11 mouse cellular contexts compared by ENCODE assay signal in genomic region chr6:127886916-127887315, GRCm38 (mm10). TPM values are rescaled to one million over a fixed set of nuclear protein-coding genes. Genes with fewer than 3 reads are reported as not detected.
DNase-seq lines count a peak whose midpoint lies in the region; ATAC-seq and TF ChIP-seq lines count a peak whose summit lies in the region.
"Had no signal": no experiment of that assay in that cellular context is flagged by ENCODE, and none has a peak within 500 bp of the region (broad histone marks: within the 10 kb centered on the region; RNA-seq: fewer than 3 reads in every experiment).

No protein-coding gene starts in this region.

- DNase-seq in kidney, postnatal 25 days, result no peak
- DNase-seq in neural tube, embryonic 11.5 days (ENCODE audit: low spot score), result no peak
- DNase-seq in left cerebral cortex, postnatal 10 days (ENCODE audit: extremely low spot score in 1 of 2, low spot score in 2 of 2), result no peak
- DNase-seq in spleen, adult 12 weeks (ENCODE audit: low spot score), result no peak
- DNase-seq: liver, embryonic 13.5 days; thymus, adult 18-20 months had no signal

- no peaks in the 10 kb centered on the region for H3K36me3 ChIP-seq in kidney, embryonic 16.5 days (ENCODE audit: insufficient read depth, low read length)
- no peaks in the 10 kb centered on the region for H3K36me3 ChIP-seq in forebrain, embryonic 13.5 days (ENCODE audit: poor library complexity, severe bottlenecking)
- H3K36me3 ChIP-seq in intestine, postnatal 0 days (ENCODE audit: control insufficient read depth, insufficient read depth), result no peaks in the 10 kb centered on the region
- H3K36me3 ChIP-seq in neural tube, embryonic 11.5 days (ENCODE audit: control insufficient read depth, insufficient read depth, low read length), result no peaks in the 10 kb centered on the region
- H3K36me3 ChIP-seq: liver, embryonic 13.5 days had no signal

- H3K27ac ChIP-seq in kidney, embryonic 16.5 days (ENCODE audit: low read length), result 0 out of 2 replicates have a peak overlapping the region, but pooled peaks have one; percentile 20
- peak overlapping the region; percentile 90 for H3K27ac ChIP-seq in forebrain, embryonic 13.5 days
- H3K27ac ChIP-seq in intestine, postnatal 0 days (ENCODE audit: low read depth, low read length), result no peak overlapping the region
- no peak overlapping the region for H3K27ac ChIP-seq in neural tube, embryonic 11.5 days (ENCODE audit: low read depth, low read length)
- H3K27ac ChIP-seq: liver, embryonic 13.5 days had no signal

- no peaks in the 10 kb centered on the region for H3K27me3 ChIP-seq in kidney, embryonic 16.5 days (ENCODE audit: insufficient read depth, low read length)
- no peaks in the 10 kb centered on the region for H3K27me3 ChIP-seq in forebrain, embryonic 13.5 days
- H3K27me3 ChIP-seq in intestine, postnatal 0 days (replicated peaks; ENCODE audit: control insufficient read depth, insufficient read depth, low read length), result 0 out of 2 replicates have a peak, but pooled peaks cover 8% of the 10 kb centered on the region
- no peaks in the 10 kb centered on the region for H3K27me3 ChIP-seq in neural tube, embryonic 11.5 days (ENCODE audit: control insufficient read depth, insufficient read depth, low read length)

- peaks cover 30% of the 10 kb centered on the region for H3K4me1 ChIP-seq in kidney, embryonic 16.5 days (ENCODE audit: insufficient read depth, low read length)
- H3K4me1 ChIP-seq in forebrain, embryonic 13.5 days, result peaks cover 30% of the 10 kb centered on the region
- no peaks in the 10 kb centered on the region for H3K4me1 ChIP-seq in intestine, postnatal 0 days (replicated peaks; ENCODE audit: control insufficient read depth, insufficient read depth, low read length)
- peaks cover 9% of the 10 kb centered on the region for H3K4me1 ChIP-seq in neural tube, embryonic 11.5 days (ENCODE audit: control insufficient read depth, insufficient read depth, low read length)
- H3K4me1 ChIP-seq: liver, embryonic 13.5 days had no signal

- WGBS in kidney, embryonic 16.5 days, result 5% methylated on average over 7 of the region's 7 CpGs
- WGBS in forebrain, embryonic 13.5 days, result 7% methylated on average over 7 of the region's 7 CpGs
- WGBS in intestine, postnatal 0 days, result 19% methylated on average over 7 of the region's 7 CpGs
- WGBS in neural tube, embryonic 11.5 days, result 9% methylated on average over 6 of the region's 7 CpGs

- H3K4me2 ChIP-seq in kidney, embryonic 16.5 days (replicated peaks; ENCODE audit: low read depth, low read length), result peak overlapping the region; percentile 94
- H3K4me2 ChIP-seq in forebrain, embryonic 13.5 days, result peak overlapping the region; percentile 75
- H3K4me2 ChIP-seq in intestine, postnatal 0 days (replicated peaks; ENCODE audit: low read depth), result peak overlapping the region; percentile 63
- H3K4me2 ChIP-seq in neural tube, embryonic 11.5 days (ENCODE audit: low read depth), result peak overlapping the region; percentile 84

- peak; percentile 73 for ATAC-seq in kidney, embryonic 16.5 days (ENCODE audit: low FRiP score, low TSS enrichment)
- peak; percentile 3; the same call in 1 of the 2 replicates for ATAC-seq in forebrain, embryonic 13.5 days
- no peak for ATAC-seq in intestine, postnatal 0 days
- ATAC-seq in neural tube, embryonic 11.5 days (ENCODE audit: insufficient read depth, low FRiP score, low TSS enrichment), result peak; percentile 56
- ATAC-seq in CD4-positive, CD25-positive, alpha-beta regulatory T cell, adult 4 months, result no peak

- peaks cover 4% of the 10 kb centered on the region; the same call in 1 of the 2 replicates for H3K9me3 ChIP-seq in kidney, embryonic 16.5 days (ENCODE audit: low read length)
- H3K9me3 ChIP-seq in forebrain, embryonic 13.5 days (replicated peaks), result no peaks in the 10 kb centered on the region
- no peaks in the 10 kb centered on the region for H3K9me3 ChIP-seq in intestine, postnatal 0 days (ENCODE audit: control insufficient read depth)
- H3K9me3 ChIP-seq in neural tube, embryonic 11.5 days (ENCODE audit: control insufficient read depth, low read length), result no peaks in the 10 kb centered on the region
- H3K9me3 ChIP-seq: liver, embryonic 13.5 days had no signal

- no peak for TF ChIP-seq CTCF in intestine, postnatal 0 days (IDR thresholded peaks at IDR 0.05; ENCODE audit: low read depth)

- peak overlapping the region; percentile 59 for H3K4me3 ChIP-seq in kidney, embryonic 16.5 days (ENCODE audit: low read length)
- 0 out of 2 replicates have a peak overlapping the region, but pooled peaks have one; percentile 51 for H3K4me3 ChIP-seq in forebrain, embryonic 13.5 days
- no peak overlapping the region for H3K4me3 ChIP-seq in intestine, postnatal 0 days (ENCODE audit: low read depth, low read length)
- peak overlapping the region; percentile 49 for H3K4me3 ChIP-seq in neural tube, embryonic 11.5 days (ENCODE audit: low read depth, low read length)

- intact Hi-C loops in left cerebral cortex, postnatal 10 days (cut with DNase I), result no loop called here

- H3K9ac ChIP-seq in kidney, embryonic 16.5 days (replicated peaks; ENCODE audit: low read length), result peak overlapping the region; percentile 71
- peak overlapping the region; percentile 79 for H3K9ac ChIP-seq in forebrain, embryonic 13.5 days
- no peak overlapping the region for H3K9ac ChIP-seq in intestine, postnatal 0 days (ENCODE audit: low read depth, low read length)
- H3K9ac ChIP-seq in neural tube, embryonic 11.5 days (ENCODE audit: low read length), result peak overlapping the region; percentile 81
- H3K9ac ChIP-seq: liver, embryonic 13.5 days had no signal

RNA-seq across cellular contexts. Expression of gene Tspan11, which starts 0.5 kb away (rescaled TPM):
- 7.8 and 7.9 TPM in 2 replicates for polyA plus RNA-seq in kidney, embryonic 16.5 days (2015; fragmentation: Nextera tagmentation; extraction: Ambion mirVana)
- 10.6 and 14.7 TPM in 2 replicates for polyA plus RNA-seq in forebrain, embryonic 13.5 days (2015; fragmentation: Nextera tagmentation; extraction: Ambion mirVana)
- 2.7 and 3.8 TPM in 2 replicates for polyA plus RNA-seq in intestine, postnatal 0 days (2015; fragmentation: Nextera tagmentation; extraction: Ambion mirVana)
- polyA plus RNA-seq in neural tube, embryonic 11.5 days (2014; fragmentation: Nextera tagmentation; extraction: Ambion mirVana), result 10.3 and 11.7 TPM in 2 replicates
- total RNA-seq in left cerebral cortex, postnatal 10 days (2021), result 1 to 10 TPM; 1.7 to 1.9 TPM
- not detected for polyA plus RNA-seq in CD4-positive, CD25-positive, alpha-beta regulatory T cell, adult 4 months (2017; shearing (Covaris generic))
- total RNA-seq: granulocyte monocyte progenitor cell, adult 5-6 weeks had no signal

Comparison
In these comparisons a context has a peak if more than half of its experiments do, and no peak if none do; other contexts are left out.
1. ATAC-seq: peak in kidney, embryonic 16.5 days (single experiment), forebrain, embryonic 13.5 days (single experiment) and neural tube, embryonic 11.5 days (single experiment); none in intestine, postnatal 0 days (single experiment) and CD4-positive, CD25-positive, alpha-beta regulatory T cell, adult 4 months (single experiment).
2. H3K27ac ChIP-seq: peak in kidney, embryonic 16.5 days (single experiment) and forebrain, embryonic 13.5 days (single experiment); none in intestine, postnatal 0 days (single experiment) and neural tube, embryonic 11.5 days (single experiment).
3. Peak in every context shown above with its lines, with median percentiles within 50 percentile points of each other: H3K4me2 ChIP-seq.